Mouse (Mus musculus): ENCODE measurements around the gene Ergic2.
A peak's percentile ranks its signal among the peaks of the same experiment; 100 is the strongest.

The Ergic2 gene

DNA sequence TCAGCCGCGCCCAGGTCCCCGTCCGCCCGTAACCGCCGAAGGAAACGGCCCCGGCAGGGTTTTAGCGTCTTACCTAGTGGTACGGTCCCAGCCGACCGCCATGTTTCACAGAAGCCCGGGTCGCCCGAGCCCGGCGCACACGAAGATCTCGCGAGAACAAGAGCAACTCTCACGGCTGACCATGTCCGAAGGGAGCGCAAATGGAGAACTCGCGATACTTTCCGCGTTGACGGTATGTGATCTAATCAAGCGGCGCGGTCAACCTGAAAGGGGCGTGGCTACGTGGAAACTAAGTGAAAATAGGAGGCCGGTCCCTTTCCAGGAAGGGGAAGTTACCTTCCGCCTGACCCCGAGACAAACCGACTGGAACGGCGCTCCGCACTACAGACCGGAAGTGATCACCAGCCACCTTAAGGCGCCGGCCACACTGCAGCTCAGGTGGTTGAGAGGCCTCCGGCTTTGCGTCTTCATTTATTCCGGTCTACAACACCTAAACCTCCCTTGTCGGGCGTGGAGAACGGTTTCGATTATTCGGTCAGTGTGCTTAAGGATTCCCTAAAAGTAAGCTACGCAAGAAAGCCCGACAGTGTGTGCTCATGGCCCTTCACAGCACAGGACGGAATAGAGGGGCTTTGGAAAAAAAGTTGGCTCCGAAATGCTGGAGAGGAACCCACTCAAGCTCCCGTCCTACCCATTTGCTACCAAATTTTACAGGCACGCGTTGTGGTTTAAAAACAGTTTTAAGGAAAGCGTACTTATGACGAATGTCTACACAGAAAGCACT, at the start of gene Ergic2:
Gene Ergic2 (minus strand): TSS at position 478 of the 784 bp plus-strand sequence.
- DNase-seq (ENCODE audit: low spot score in 2 of 2) = peak; percentile 97 to 99

DNA sequence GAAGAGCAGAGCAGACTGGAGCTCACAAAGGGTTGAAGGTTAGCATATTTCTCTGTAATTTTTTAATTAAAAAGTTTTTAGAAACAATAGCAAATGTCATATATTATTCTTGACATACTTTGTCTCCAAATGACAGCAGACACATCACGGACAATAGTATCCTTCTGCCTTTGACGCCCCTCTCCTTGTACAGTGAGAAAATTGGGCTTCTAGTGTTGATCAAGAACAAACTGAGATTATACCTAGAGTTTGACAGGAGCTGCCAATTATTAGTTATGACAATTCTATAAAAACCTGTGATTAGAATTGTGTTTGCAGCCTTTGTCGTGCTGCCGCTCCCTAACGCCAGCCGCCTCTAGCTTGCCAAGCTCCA, 48.5 kb upstream of the Ergic2 start:
- DNase-seq (ENCODE audit: low spot score in 2 of 2) = no peak

DNA sequence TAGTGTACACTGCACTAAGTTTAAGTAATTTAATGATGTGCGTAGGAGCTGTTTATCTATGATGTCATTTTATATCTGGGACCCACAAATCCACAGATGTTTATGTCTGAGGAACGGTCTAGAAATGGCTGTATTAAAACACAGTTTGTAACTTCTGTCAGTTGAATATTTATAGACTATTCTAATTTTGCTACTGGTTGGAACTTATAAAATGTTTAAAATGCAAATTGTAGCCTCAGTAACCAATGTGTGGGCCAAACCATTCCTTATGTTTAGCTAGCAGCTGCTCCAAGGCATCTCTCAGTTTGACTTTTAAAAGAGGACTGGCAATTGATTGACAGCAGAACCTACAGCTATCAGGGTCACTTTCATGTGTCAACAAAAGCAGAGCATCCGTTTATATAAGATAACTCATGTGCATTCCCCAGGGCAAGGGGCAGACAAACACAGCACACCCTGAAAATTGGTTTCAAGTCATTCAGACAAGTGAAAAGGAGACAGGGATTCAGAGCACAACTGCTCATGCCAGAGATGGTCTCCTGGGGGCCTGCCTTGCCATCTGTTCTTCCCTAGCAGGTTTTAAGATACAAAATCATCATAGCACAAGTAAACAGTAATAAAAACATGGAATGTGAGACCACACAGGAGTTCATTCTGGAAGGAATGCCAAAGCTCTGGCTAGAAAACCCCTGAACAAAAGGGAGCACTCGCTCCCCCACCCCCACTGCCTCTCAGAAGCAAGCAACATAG, 48.0 kb upstream of the Ergic2 start:
- peak in 1 of 2 experiments; percentile 50 for DNase-seq (ENCODE audit: low spot score in 2 of 2)

DNA sequence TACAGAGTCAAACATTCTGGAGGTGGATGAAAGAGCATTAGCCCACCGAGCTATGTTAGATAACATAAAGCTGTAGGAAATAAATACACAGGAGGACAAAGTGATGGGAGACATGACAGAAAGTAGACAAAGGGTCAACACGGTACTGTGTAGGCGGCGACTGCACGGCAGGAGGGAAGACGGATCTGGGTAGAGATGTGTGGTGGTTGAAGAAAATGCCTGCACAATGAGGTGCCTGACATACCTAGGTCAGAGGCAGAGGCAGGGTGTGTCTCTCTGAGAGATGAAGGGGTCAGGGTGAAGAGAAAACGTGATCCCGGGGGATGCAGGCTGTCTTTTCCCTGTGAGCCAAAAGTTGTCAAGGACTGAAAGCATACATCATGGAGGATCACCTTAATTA, 46.9 kb upstream of the Ergic2 start:
- DNase-seq (ENCODE audit: low spot score in 2 of 2) = no peak

DNA sequence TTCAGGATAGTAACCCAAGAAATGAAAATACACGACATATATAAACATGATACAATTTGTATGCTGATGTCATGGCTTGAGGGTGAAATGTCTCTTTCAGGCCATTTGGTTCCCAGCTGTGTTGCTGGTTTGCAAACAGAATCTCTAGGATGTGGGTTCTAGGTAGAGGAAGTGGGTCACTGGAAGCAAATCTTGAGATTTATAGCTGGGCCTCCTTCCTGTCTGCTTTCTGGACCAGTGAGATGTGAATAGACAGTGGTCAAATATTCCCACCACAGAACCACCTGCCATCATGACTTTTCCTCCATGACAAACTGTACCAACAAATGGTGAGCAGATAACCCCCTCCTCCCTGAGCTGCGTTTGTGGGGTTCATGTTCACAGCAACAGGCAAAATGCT, 45.6 kb upstream of the Ergic2 start:
- no peak for DNase-seq (ENCODE audit: low spot score in 2 of 2)

DNA sequence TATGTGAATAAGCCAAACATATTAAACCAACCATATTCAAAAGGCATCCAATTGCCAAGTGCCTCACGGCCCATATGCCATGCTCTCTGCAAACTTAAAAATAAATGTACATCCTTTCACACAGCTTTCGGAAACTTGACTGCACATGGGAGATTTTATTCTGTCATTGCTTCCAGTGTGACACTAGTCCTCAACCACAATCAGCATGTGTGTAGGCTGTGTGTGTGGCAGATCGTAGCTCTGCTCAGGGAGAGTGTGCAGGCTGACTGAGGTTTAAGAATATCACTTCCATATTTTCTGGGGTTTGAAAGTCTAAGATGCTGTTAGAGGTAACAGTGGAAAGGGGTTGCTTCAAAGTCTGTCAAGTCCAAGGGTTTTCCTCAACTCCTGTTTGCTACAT, 43.9 kb upstream of the Ergic2 start:
- DNase-seq (ENCODE audit: low spot score in 2 of 2) = peak in 1 of 2 experiments; percentile 58

DNA sequence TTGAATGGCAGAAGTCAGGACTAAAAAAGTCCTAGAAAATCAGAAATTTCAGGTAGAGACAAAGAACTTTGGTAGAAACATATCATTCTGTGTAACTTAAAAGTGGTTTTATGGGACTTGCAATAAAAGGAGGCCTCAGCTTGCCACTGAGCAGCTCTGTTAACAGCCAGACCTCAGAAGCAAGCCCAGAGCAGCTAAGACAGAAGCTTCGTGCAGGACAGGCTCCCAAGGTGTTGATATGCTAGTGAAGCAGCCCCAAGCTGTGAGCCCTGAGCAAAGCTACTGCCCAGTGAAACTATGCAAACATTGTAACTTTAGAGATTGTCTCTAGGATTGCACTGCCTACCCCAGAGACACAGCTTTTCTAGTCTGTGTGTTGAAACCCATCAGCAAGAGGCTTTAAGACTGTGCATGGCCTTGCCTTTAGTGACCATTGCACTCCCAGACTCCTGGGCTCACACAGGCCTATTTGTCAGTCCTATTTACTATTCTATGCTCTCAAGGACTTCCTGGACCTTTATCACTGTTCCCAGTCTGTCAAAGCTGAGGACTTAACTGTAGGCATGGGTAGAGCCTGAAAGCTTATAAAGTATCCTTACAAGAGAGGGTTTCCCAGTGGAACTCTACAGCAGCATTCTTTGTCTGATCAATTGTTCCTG, 43.4 kb upstream of the Ergic2 start:
- DNase-seq (ENCODE audit: low spot score in 2 of 2) = no peak

DNA sequence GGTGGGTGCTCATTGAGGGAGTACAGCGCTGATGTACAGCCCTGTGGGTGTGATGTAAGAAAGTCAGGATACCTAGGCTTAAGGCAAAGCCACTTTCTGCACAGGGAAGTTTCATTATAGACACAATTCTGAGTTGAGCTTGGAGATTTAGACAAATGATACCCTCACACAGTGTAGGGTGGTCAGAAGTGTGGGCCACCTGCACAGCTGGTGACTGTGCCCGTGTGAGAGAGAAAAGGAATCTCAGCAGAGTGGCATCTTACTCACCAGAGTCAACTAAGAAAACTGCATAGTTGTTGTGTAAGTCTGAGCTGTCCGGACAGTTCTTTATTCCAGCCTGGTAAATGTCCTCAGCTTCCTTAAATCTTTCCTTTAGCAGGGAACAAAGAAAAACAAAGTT, 37.0 kb upstream of the Ergic2 start:
- no peak for DNase-seq (ENCODE audit: low spot score in 2 of 2)

DNA sequence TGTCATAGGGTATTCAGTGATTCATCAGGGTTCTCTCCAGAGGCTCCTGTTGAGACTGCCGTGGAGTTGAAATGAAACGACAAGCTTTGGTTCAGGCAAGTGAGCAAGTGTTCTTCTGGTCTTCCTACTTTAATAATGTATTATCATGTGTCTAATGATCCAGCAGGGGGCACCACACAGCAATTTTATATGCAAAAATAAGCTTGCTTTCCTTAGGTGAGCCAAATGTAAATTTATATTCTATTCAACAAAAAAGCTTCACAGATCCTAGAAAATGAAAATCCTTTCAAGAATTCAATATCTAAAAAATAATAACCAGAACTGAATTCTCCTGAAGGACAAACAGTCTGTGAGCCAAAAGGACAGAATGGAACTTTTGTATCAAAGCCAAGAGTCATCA, 36.5 kb upstream of the Ergic2 start:
- DNase-seq (ENCODE audit: low spot score in 2 of 2) = peak in 1 of 2 experiments; percentile 67

DNA sequence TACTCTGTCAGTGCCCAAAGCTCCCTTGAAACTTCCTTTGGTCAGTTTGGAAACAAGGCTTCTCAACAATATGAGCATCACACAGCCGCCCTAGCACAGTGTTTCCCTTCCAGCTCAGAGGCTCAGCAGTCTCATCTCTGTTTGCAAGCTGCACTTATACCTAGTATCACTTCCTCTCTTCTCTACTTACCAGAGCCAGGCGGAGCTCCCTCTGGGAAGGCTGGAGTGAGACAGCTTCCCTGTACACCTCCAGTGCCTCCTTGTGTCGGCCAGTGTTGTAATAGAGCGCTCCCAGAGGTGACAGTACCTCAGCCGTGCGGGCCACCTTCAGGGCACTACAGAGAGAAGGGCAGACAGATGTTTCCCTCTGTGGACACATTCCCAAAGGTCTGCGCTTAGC, 34.4 kb upstream of the Ergic2 start:
- DNase-seq (ENCODE audit: low spot score in 2 of 2) = no peak

DNA sequence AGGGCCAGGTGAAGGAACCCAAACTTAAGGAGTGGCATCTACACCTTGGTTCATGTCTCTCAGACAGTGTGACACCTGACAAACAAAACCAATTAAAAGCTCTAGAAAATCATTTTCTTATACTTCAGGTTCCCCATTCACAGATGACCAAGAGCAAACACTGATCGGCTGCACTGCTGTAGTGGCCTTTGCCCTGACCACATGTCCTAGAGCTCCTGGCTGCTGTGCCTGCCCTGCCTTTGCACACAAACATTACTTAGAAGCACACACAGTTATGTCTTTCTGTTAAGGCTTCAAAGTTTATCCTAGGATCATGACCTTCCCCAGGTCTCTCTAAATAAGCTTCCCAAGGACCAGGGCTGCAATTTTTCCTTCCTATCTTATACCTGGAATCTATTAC, 32.7 kb upstream of the Ergic2 start:
- no peak for DNase-seq (ENCODE audit: low spot score in 2 of 2)

DNA sequence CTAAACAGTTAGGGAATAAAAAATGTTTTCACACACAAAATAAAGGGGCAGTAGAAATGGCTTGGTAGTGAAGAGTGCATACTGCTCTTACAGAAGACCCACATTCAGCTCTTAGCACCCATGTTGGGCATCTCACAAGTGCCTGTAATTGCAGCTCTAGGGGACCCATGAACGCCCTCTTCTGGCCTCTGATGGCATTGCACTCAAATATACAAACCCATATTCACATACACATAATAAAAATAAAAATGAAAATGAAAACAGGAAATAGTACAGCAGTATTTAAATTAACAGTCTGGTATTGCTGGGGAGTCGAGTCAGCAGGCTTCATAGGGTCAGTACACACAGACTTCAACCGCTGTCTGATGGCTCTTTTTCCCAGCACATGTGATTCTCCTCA, 30.1 kb upstream of the Ergic2 start:
- DNase-seq (ENCODE audit: low spot score in 2 of 2) = no peak

DNA sequence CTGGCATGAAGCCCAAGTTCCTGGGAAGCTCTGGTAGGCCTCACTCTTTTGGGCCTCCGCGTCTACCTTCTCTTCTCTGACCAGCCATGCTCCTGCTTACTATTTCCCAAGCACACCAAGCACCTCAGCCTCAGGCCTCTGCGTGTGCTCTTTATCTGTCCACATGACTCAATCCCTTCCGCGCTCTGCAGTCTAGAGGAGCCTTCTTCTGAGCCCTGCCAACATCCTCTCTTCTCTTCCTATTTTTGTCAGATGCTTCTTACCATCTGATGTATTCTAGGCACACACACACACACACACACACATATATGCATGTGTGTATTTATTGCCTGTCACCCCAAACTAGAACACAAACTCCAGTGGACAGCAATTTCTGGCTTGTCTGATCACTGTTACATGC, 29.5 kb upstream of the Ergic2 start:
- no peak for DNase-seq (ENCODE audit: low spot score in 2 of 2)

DNA sequence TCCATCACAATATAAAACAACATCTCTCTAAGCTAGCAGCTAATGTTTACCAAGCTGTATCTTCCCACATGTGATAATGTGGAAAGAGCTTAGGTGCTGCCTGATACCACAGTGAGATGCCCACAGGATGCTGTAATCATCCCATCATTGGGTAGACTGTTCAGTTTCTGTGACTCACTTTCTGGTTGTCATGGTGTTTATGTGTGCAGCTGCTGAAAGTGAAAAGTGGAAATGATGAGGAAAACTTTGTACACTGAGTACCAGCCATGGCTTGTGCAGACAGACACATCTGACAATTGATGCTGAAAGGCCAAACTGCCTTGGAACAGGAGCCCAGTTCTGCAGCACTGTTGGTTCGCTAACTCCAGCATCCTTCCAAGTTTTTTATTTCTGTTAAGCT, 27.1 kb upstream of the Ergic2 start:
- DNase-seq (ENCODE audit: low spot score in 2 of 2) = no peak

DNA sequence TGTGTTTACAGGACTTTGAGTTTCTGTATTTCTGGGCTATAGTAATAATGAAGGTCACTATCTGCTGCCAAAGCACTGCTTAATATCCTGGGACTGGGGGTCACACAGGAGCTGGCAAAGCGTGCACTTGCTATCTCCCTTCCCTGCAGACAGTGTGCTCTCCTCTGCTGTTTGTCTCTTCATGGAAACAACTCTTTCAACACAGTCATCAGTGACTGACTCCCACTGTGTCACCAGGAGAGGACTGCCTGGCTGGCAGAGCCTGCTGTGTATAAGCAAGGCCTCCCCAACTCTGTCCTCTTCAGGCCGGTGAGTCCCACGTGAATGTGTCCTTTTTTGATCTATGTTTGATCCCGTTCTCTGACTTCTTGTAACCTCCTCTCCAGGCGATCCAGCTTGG, 25.3 kb upstream of the Ergic2 start:
- DNase-seq (ENCODE audit: low spot score in 2 of 2) = no peak

DNA sequence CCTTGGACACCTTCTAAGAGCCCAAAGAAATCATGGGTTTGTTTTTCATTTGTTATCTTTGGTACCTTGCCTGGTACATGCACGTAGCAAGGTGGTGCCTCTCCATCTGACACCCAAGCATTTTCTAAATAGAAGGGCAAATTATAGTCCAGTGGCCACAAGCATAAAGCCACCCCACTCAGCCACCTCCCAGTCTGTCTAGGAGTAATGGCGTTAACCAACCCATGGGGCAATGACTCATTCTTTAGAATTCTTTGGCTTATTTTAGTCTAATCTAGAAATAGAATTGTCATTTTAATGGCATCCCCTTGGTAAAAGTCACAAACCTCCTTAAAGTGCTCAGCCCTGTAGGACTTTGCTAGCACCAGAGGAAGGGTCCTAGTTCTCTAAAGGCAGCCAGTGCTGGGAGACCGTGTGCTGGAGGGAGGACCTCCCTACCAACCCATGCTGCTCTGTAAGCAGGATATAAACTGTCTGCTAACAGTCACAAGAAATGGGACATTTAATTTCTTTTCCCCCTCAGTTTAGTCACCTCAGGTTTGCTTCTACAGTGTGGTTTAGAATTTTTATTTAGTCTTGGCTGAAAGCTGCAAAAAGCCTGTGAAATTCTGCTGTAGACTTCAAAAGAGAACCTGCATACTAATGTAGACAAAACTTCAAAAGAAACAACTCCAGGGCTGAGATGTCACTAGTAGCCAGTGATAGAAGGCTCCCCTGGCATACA, 22.1 kb upstream of the Ergic2 start:
- no peak for DNase-seq (ENCODE audit: low spot score in 2 of 2)

DNA sequence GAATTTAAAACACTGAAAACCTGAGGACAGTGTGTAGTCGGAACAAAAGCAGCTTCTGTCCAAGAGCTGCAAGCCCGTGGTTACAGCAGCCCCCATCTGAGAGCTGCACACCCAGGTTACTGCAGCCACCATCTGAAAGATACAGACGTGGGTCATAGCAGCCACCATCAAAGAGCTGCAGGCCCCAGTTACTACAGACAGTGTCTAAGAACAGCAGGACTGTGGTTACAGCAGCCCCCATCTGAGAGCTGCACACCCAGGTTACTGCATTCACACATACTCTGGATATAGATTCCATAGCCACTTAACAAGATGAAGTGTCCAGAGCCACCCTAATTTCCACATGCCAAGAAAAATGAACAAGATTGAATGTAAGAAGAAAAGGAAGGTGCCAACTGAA, 15.4 kb upstream of the Ergic2 start:
- no peak for DNase-seq (ENCODE audit: low spot score in 2 of 2)

DNA sequence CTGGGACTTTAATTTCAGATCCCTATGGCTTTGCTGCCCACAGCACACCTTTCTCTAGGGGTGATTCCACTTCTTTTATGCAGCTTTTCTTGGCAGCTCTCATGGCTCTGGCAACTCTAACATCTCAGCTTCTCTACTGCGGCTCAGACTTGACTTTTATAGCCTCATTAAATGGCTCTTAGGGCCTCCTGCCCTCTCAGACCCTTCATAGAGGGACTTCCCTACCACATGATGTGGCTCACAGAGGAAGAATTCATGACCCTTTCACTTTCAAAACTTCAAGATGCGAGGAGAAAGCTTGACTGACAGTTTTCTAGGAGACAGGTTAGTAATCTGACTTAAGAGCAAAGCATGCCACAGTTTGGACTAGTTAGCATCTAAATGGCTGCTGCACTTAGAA, 10.5 kb upstream of the Ergic2 start:
- DNase-seq (ENCODE audit: low spot score in 2 of 2) = no peak

DNA sequence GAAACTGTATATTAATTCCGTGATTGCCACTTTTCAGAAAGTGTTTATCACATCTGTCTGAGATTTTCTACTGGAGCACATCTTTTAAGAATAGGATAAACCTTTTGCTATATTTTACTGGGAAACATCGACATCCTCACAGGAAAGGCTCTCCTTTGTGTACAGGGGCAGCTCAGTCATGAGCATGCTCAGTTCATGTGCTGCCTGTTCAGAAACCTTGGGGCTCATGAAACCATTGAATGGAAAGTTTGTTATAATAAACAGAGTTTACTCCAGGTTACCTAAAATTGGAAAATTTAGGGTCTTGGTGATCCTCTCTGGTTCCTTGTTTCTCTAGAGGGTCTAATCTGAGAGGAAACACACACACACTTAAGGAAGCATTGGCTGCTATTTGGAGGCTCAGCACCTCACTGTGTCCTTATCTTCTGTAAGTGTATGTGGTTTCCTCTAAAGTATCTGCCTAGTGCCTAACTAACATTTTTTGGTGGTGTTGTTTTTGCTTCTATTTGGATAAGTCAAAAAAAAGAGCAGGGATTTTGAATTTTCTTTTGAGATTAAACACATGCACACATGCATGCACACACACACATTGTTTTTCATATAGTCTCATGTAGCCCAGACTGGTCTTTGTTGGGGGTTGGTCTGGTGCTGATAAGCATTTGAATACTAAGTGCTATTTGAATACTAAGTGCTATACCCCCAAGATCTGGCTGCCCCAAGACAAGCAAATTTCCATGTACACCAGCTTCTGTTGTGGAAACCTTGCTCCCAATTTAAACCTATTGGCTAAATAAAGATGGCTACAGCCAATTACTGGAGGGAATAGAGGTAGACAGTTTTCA, 6.3 kb upstream of the Ergic2 start:
- DNase-seq (ENCODE audit: low spot score in 2 of 2) = no peak

DNA sequence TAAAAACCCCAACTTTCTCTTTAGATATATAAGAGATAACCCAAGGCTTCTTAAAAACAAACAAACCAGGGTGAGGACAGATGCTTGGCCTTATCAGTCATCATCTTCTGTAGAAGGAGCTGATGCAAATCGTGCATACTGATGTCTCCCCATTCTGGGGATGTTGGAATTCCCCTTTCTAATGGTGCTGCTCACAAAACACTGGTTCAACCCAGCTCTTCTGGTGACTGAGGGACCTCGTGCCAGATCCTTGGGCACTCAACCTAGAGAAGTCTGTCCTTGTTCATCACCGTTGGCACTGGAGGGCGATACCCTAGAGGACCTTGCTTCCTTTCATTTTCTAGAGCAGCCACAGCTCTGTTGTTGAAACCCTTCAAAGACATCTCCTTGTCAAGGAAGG, 4.6 kb upstream of the Ergic2 start:
- DNase-seq (ENCODE audit: low spot score in 2 of 2) = no peak

DNA sequence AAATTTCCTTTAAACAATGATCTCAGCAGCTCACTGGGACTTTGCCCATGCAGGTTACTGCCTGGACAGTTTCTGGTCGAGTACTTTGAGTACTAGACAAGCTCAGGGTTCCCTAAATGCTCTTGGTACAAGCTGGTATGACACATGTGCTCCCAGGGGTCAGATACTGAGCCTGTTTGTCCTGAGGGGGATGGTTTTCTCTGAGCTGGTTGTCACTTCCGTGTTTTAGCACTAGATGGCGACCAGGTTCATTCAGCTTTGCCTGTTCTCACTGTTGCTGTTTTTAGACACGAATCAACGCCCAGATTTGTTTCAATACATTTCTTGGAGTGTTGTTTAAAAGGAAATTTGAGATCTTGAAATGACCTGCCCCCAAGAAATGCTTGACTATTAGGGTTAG, 2.6 kb upstream of the Ergic2 start:
- DNase-seq (ENCODE audit: low spot score in 2 of 2) = peak; percentile 50 to 72

Data from frontal cortex, postnatal 36 days (tissue).